Mouse (Mus musculus) testis, adult 2 months (tissue): ENCODE data around the gene Rps27l.

ENCODE experiments used
- CTCF ChIP-seq: fragments of 200-500 bp; IDR thresholded peaks from 2 replicates; pipeline ENCODE4 v1.5.1; 2012; ENCODE audit warnings: low read depth, mild to moderate bottlenecking, inconsistent platforms, low read length, moderate library complexity; ENCODE audit not compliant: control insufficient read depth, insufficient read depth, insufficient replicate concordance
- POLR2A ChIP-seq: fragments of 200-500 bp; IDR thresholded peaks from 2 replicates; pipeline ENCODE4 v1.6.1; 2012; ENCODE audit warnings: low read depth, mild to moderate bottlenecking, inconsistent platforms, low read length, moderate library complexity; ENCODE audit not compliant: control insufficient read depth

DNA sequence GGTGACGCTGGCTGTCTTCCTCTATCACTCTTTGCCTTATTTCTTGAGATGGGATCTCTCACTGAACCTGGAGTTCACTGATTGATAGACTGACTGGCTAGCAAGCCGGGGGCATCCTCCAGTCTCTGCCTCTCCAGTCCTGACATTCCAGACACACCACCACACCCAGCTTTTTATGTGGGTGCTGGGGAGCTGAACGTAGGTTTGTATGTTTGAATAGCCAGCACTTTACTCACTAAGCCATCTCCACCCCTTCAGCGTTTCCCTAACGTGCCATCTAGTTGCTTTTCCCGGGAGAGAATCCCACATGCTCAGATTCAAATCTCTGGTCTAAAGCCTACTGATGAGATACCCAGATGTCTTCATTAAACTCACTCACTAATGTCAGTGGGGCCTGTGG is 43.7 kb downstream of the Rps27l start:
- no peak for TF ChIP-seq CTCF
- no peak for TF ChIP-seq POLR2A
